Mouse (Mus musculus): ENCODE measurements around the gene Hist1h2bn. TPM values are rescaled to one million over a fixed set of nuclear protein-coding genes. Genes with fewer than 3 reads are reported as not detected.

The Hist1h2bn gene
- total RNA-seq, 2 experiments from 2014 or later: 3.9 to 8.2 TPM

- DNase-seq (ENCODE audit: low spot score in 2 of 2): no peak
- intact Hi-C loops (cut with DNase I): loop anchor here (10.0 kb wide), 1 partner anchor 1829 kb away; the partner anchor contains the start of gene Hist1h4d
Measured at GRCm38 (mm10) chr13:21755707-21756106, 1.8 kb downstream of the Hist1h2bn start.

- intact Hi-C loops (cut with DNase I): loop anchor here (5.0 kb wide), 1 partner anchor 1903 kb away; the partner anchor contains the start of genes Hist1h2ac and Hist1h2bc
- peak; percentile 70 to 89 for DNase-seq (ENCODE audit: low spot score in 2 of 2)
Measured at GRCm38 (mm10) chr13:21778814-21779766, 25.2 kb downstream of the Hist1h2bn start.

- intact Hi-C loops (cut with DNase I): loop anchor here (5.0 to 10.0 kb wide), 3 partner anchors 1805 to 1975 kb away; partner anchors contain the start of genes Hist1h2ab, Hist1h2ac, Hist1h2bc and Hist1h3b
- peak; percentile 57 to 77 for DNase-seq (ENCODE audit: low spot score in 2 of 2)
Measured at GRCm38 (mm10) chr13:21779767-21780731, 26.1 kb downstream of the Hist1h2bn start, which contains the start of gene Hist1h1b. Hist1h1b (minus strand) TSS chr13:21780625.

GRCm38 (mm10) chr13:21781021-21781555 lies 27.2 kb downstream of the Hist1h2bn start:
- intact Hi-C loops (cut with DNase I): loop anchor here (10.0 kb wide), 2 partner anchors 1804 to 1974 kb away; partner anchors contain the start of genes Hist1h2ab, Hist1h3b, Hist1h4b and Hist1h4d
- no peak for DNase-seq (ENCODE audit: low spot score in 2 of 2)

- intact Hi-C loops (cut with DNase I): loop anchor here (2.0 to 10.0 kb wide), 4 partner anchors 29 to 1973 kb away; partner anchors contain the start of genes Hist1h2ab, Hist1h2ai, Hist1h2ak and Hist1h2bl
- no peak for DNase-seq (ENCODE audit: low spot score in 2 of 2)
Measured at GRCm38 (mm10) chr13:21781639-21782038, 27.7 kb downstream of the Hist1h2bn start.

GRCm38 (mm10) chr13:21782361-21783254 lies 28.7 kb downstream of the Hist1h2bn start:
- peak in 1 of 2 experiments; percentile 24 for DNase-seq (ENCODE audit: low spot score in 2 of 2)
- intact Hi-C loops (cut with DNase I): loop anchor here (2.0 to 10.0 kb wide), 4 partner anchors 30 to 1972 kb away; partner anchors contain the start of genes Hist1h2ab, Hist1h2ai, Hist1h2ak and Hist1h2bl

- intact Hi-C loops (cut with DNase I): loop anchor here (2.0 to 10.0 kb wide), 4 partner anchors 30 to 1972 kb away; partner anchors contain the start of genes Hist1h2ab, Hist1h2ai, Hist1h2ak and Hist1h2bl
- DNase-seq (ENCODE audit: low spot score in 2 of 2): peak; percentile 78 to 93
Measured at GRCm38 (mm10) chr13:21783255-21783617, 29.3 kb downstream of the Hist1h2bn start, which contains the start of gene Hist1h3i. Hist1h3i (minus strand) TSS chr13:21783370.

GRCm38 (mm10) chr13:21783734-21784161 lies 29.8 kb downstream of the Hist1h2bn start:
- intact Hi-C loops (cut with DNase I): loop anchor here (2.0 to 10.0 kb wide), 4 partner anchors 31 to 1971 kb away; partner anchors contain the start of genes Hist1h2ab, Hist1h2ai, Hist1h2ak and Hist1h2bl

GRCm38 (mm10) chr13:21784311-21784710 lies 30.4 kb downstream of the Hist1h2bn start:
- DNase-seq (ENCODE audit: low spot score in 2 of 2): no peak
- intact Hi-C loops (cut with DNase I): loop anchor here (10.0 kb wide), 2 partner anchors 1800 to 1970 kb away; partner anchors contain the start of genes Hist1h2ab, Hist1h3b, Hist1h4b and Hist1h4d

More at GRCm38 (mm10) chr13:21783734-21784161, 29.8 kb downstream of the Hist1h2bn start:
- DNase-seq (ENCODE audit: low spot score in 2 of 2): peak; percentile 23 to 45

- DNase-seq (ENCODE audit: low spot score in 2 of 2): no peak
- intact Hi-C loops (cut with DNase I): loop anchor here (10.0 kb wide), 2 partner anchors 1798 to 1968 kb away; partner anchors contain the start of genes Hist1h2ab, Hist1h3b, Hist1h4b and Hist1h4d
Measured at GRCm38 (mm10) chr13:21786189-21786898, 32.4 kb downstream of the Hist1h2bn start.

- intact Hi-C loops (cut with DNase I): loop anchor here (10.0 kb wide), 2 partner anchors 1798 to 1968 kb away; partner anchors contain the start of genes Hist1h2ab, Hist1h3b, Hist1h4b and Hist1h4d
- peak; percentile 93 to 99 for DNase-seq (ENCODE audit: low spot score in 2 of 2)
Measured at GRCm38 (mm10) chr13:21786899-21787629, 33.1 kb downstream of the Hist1h2bn start, which contains the start of the genes Hist1h2an and Hist1h2bp. Hist1h2an (minus strand) TSS chr13:21787218. Hist1h2bp (plus strand) TSS chr13:21787461.

- peak in 1 of 2 experiments; percentile 11 for DNase-seq (ENCODE audit: low spot score in 2 of 2)
- intact Hi-C loops (cut with DNase I): loop anchor here (10.0 kb wide), 2 partner anchors 1797 to 1967 kb away; partner anchors contain the start of genes Hist1h2ab, Hist1h3b, Hist1h4b and Hist1h4d
Measured at GRCm38 (mm10) chr13:21787760-21788593, 34.1 kb downstream of the Hist1h2bn start.

- intact Hi-C loops (cut with DNase I): loop anchor here (10.0 kb wide), 2 partner anchors 1795 to 1965 kb away; partner anchors contain the start of genes Hist1h2ab, Hist1h3b, Hist1h4b and Hist1h4d
- no peak for DNase-seq (ENCODE audit: low spot score in 2 of 2)
Measured at GRCm38 (mm10) chr13:21789925-21790324, 36.0 kb downstream of the Hist1h2bn start.

GRCm38 (mm10) chr13:21790601-21791283 lies 36.8 kb downstream of the Hist1h2bn start:
- intact Hi-C loops (cut with DNase I): no loop called here
- DNase-seq (ENCODE audit: low spot score in 2 of 2): no peak
